Mouse (Mus musculus) MEL (cell line): ENCODE results near the gene Igf2bp3. TPM values are rescaled to one million over a fixed set of nuclear protein-coding genes. Genes with fewer than 3 reads are reported as not detected.

Experiments
- DNase-seq: peaks from one replicate; pipeline ENCODE4 v3.0.0; 2011; ENCODE audit warnings: low read depth, low spot score
- H3K27ac ChIP-seq: 2 replicates; pipeline ENCODE4 v1.5.1; 2012; ENCODE audit warnings: low read depth, mild to moderate bottlenecking, control low read depth, low read length, moderate library complexity; ENCODE audit not compliant: control insufficient read depth
- H3K27me3 ChIP-seq, 2 experiments: fragments of 150-350 bp in 1 of 2; sonication (generic) in 1 of 2; 2 replicates each; pipeline ENCODE4 v1.6.1; 2012; ENCODE audit warnings: low read length in 2 of 2, mild to moderate bottlenecking in 2 of 2, improper control_type of control experiment in 1 of 2, moderate library complexity in 1 of 2; ENCODE audit not compliant: insufficient read depth in 2 of 2, control insufficient read depth in 1 of 2
- H3K36me3 ChIP-seq, 2 experiments: 2 replicates each; pipeline ENCODE4 v1.6.1; 2012 to 2014; ENCODE audit warnings: low read length in 2 of 2, improper control_type of control experiment in 1 of 2, inconsistent platforms in 1 of 2, mild to moderate bottlenecking in 1 of 2; ENCODE audit not compliant: insufficient read depth in 2 of 2, control insufficient read depth in 1 of 2
- H3K4me1 ChIP-seq, 2 experiments: fragments of 150-350 bp in 1 of 2; sonication (generic) in 1 of 2; 2 replicates each; pipeline ENCODE4 v1.6.1; 2012; ENCODE audit warnings: low read length in 2 of 2, improper control_type of control experiment in 1 of 2, mild to moderate bottlenecking in 1 of 2; ENCODE audit not compliant: insufficient read depth in 2 of 2, control insufficient read depth in 1 of 2
- H3K4me3 ChIP-seq, 2 experiments: fragments of 150-350 bp in 1 of 2; sonication (generic) in 1 of 2; 2 replicates each; pipeline ENCODE4 v1.5.1; 2012; ENCODE audit warnings: low read depth in 2 of 2, low read length in 2 of 2, mild to moderate bottlenecking in 2 of 2, moderate library complexity in 2 of 2, control low read depth in 1 of 2, improper control_type of control experiment in 1 of 2; ENCODE audit not compliant: control insufficient read depth in 1 of 2, insufficient read depth in 1 of 2
- H3K79me2 ChIP-seq: 2 replicates; pipeline ENCODE4 v1.6.1; 2012; ENCODE audit warnings: mild to moderate bottlenecking, low read length, moderate library complexity; ENCODE audit not compliant: control insufficient read depth, poor library complexity, insufficient read depth
- H3K9ac ChIP-seq: 2 replicates; pipeline ENCODE4 v1.6.1; 2012; ENCODE audit warnings: low read depth, mild to moderate bottlenecking, control low read depth, low read length, moderate library complexity; ENCODE audit not compliant: control insufficient read depth, poor library complexity, severe bottlenecking
- H3K9me3 ChIP-seq: fragments of 150-350 bp; sonication (generic); replicated peaks from 2 replicates; pipeline ENCODE4 v1.6.1; 2012; ENCODE audit warnings: mild to moderate bottlenecking, low read length, improper control_type of control experiment, moderate library complexity; ENCODE audit not compliant: insufficient read depth
- BHLHE40 ChIP-seq: IDR thresholded peaks from 2 replicates; pipeline ENCODE4 v1.6.1; 2012; ENCODE audit warnings: low read depth, mild to moderate bottlenecking, inconsistent platforms, low read length, improper control_type of control experiment, borderline replicate concordance
- E2F4 ChIP-seq: IDR thresholded peaks from 2 replicates; pipeline ENCODE4 v1.6.1; 2011; ENCODE audit warnings: low read depth, low read length, improper control_type of control experiment, borderline replicate concordance
- ELF1 ChIP-seq: IDR thresholded peaks from 2 replicates; pipeline ENCODE4 v1.6.1; 2014; ENCODE audit warnings: low read depth, mild to moderate bottlenecking, inconsistent platforms, low read length, improper control_type of control experiment, moderate library complexity
- ETS1 ChIP-seq: IDR thresholded peaks from 2 replicates; pipeline ENCODE4 v1.6.1; 2012; ENCODE audit warnings: low read depth, mild to moderate bottlenecking, inconsistent platforms, low read length, improper control_type of control experiment, moderate library complexity
- GABPA ChIP-seq: IDR thresholded peaks from 2 replicates; pipeline ENCODE4 v1.6.1; 2012; ENCODE audit warnings: low read depth, mild to moderate bottlenecking, inconsistent platforms, low read length, improper control_type of control experiment, moderate library complexity
- KAT2A ChIP-seq: conservative IDR thresholded peaks from 2 replicates; pipeline ENCODE4 v1.6.1; 2012; ENCODE audit warnings: low read depth, low read length, improper control_type of control experiment, inconsistent platforms
- MAFK ChIP-seq: IDR thresholded peaks from 2 replicates; pipeline ENCODE4 v1.6.1; 2011; ENCODE audit warnings: low read depth, mild to moderate bottlenecking, low read length, improper control_type of control experiment, borderline replicate concordance
- MAX ChIP-seq: IDR thresholded peaks from 2 replicates; pipeline ENCODE4 v1.6.1; 2011; ENCODE audit warnings: low read length, improper control_type of control experiment
- MAZ ChIP-seq: IDR thresholded peaks from 2 replicates; pipeline ENCODE4 v1.6.1; 2012; ENCODE audit warnings: low read depth, mild to moderate bottlenecking, inconsistent platforms, low read length, improper control_type of control experiment
- MXI1 ChIP-seq: IDR thresholded peaks from 2 replicates; pipeline ENCODE4 v1.6.1; 2011; ENCODE audit warnings: mild to moderate bottlenecking, low read depth, low read length, improper control_type of control experiment
- NELFE ChIP-seq: IDR thresholded peaks from 2 replicates; pipeline ENCODE4 v1.6.1; 2011; ENCODE audit warnings: low read depth, low read length, improper control_type of control experiment
- NRF1 ChIP-seq: IDR thresholded peaks from 2 replicates; pipeline ENCODE4 v1.6.1; 2014; ENCODE audit warnings: low read depth, mild to moderate bottlenecking, inconsistent platforms, low read length, improper control_type of control experiment, moderate library complexity; ENCODE audit not compliant: poor library complexity, insufficient read depth, severe bottlenecking
- POLR2AphosphoS2 ChIP-seq: IDR thresholded peaks from 2 replicates; pipeline ENCODE4 v1.6.1; 2011; ENCODE audit warnings: low read length, improper control_type of control experiment
- RAD21 ChIP-seq: IDR thresholded peaks from 2 replicates; pipeline ENCODE4 v1.6.1; 2011; ENCODE audit warnings: mild to moderate bottlenecking, low read depth, low read length, improper control_type of control experiment
- RCOR1 ChIP-seq: IDR thresholded peaks from 2 replicates; pipeline ENCODE4 v1.6.1; 2012; ENCODE audit warnings: low read depth, mild to moderate bottlenecking, inconsistent platforms, low read length, improper control_type of control experiment
- SIN3A ChIP-seq: IDR thresholded peaks from 2 replicates; pipeline ENCODE4 v1.6.1; 2012; ENCODE audit warnings: low read length, improper control_type of control experiment, inconsistent platforms
- SMC3 ChIP-seq: IDR thresholded peaks from 2 replicates; pipeline ENCODE4 v1.6.1; 2011; ENCODE audit warnings: low read depth, low read length, improper control_type of control experiment
- TBP ChIP-seq: IDR thresholded peaks from 2 replicates; pipeline ENCODE4 v1.8.0; 2011; ENCODE audit warnings: low read depth, low read length, improper control_type of control experiment
- USF1 ChIP-seq: IDR thresholded peaks from 2 replicates; pipeline ENCODE4 v1.6.1; 2014; ENCODE audit warnings: low read depth, mild to moderate bottlenecking, inconsistent platforms, low read length, improper control_type of control experiment, moderate library complexity
- ZC3H11A ChIP-seq: IDR thresholded peaks from 2 replicates; pipeline ENCODE4 v1.6.1; 2012; ENCODE audit warnings: low read depth, mild to moderate bottlenecking, inconsistent platforms, low read length, improper control_type of control experiment
- polyA plus RNA-seq, 2 experiments: library from polyadenylated mRNA; stranded (reverse) in 1 of 2; unstranded in 1 of 2; fragments of >175 nt in 1 of 2; fragments of >200 nt in 1 of 2; gene quantifications; 2 replicates each; pipeline versions ENCODE4 v1.2.1 to v1.2.4; 2012; ENCODE audit warnings: low replicate concordance in 2 of 2, low read depth in 1 of 2; ENCODE audit not compliant: insufficient read length in 2 of 2, insufficient read depth in 1 of 2, missing spikeins in 1 of 2
- total RNA-seq: library from RNA; depleted of rRNA; stranded (reverse); fragments of 300-350 nt; gene quantifications from 2 replicates; pipeline ENCODE4 v1.2.3, GENCODE M21; 2012

Gene Igf2bp3
- total and polyA plus RNA-seq, 3 experiments: 0.12 to 0.29 TPM; not detected in 1

- Histone ChIP-seq H3K36me3 (no peaks in the 10 kb centered on the region), H3K9ac (no peak overlapping the region), H3K27ac (no peak overlapping the region), H3K79me2 (no peaks in the 10 kb centered on the region), H3K4me1 (no peaks in the 10 kb centered on the region), H3K9me3 (no peaks in the 10 kb centered on the region), H3K27me3 (no peaks in the 10 kb centered on the region; a peak in 1 of 4 replicates), H3K4me3 (no peak overlapping the region)
- no peak for DNase-seq
- no peak for TF ChIP-seq RCOR1
- no peak for TF ChIP-seq KAT2A
- no peak for TF ChIP-seq TBP
- no peak for TF ChIP-seq GABPA
- TF ChIP-seq BHLHE40: no peak
- TF ChIP-seq MXI1: no peak
- no peak for TF ChIP-seq ELF1
- no peak for TF ChIP-seq NRF1
- TF ChIP-seq MAFK: no peak
- no peak for TF ChIP-seq MAZ
Observed at GRCm38 (mm10) chr6:49148781-49149180, 66.0 kb downstream of the Igf2bp3 start.

GRCm38 (mm10) chr6:49148368-49148767, 66.4 kb downstream of the Igf2bp3 start:
- H3K36me3 ChIP-seq: no peaks in the 10 kb centered on the region
- TF ChIP-seq SMC3 (no peak), ETS1 (no peak), MAX (no peak), E2F4 (no peak), BHLHE40 (no peak), USF1 (no peak), ZC3H11A (no peak), RAD21 (no peak), NELFE (no peak), POLR2AphosphoS2 (no peak), SIN3A (no peak)
- no peaks in the 10 kb centered on the region for H3K4me1 ChIP-seq

More at GRCm38 (mm10) chr6:49148368-49148767, 66.4 kb downstream of the Igf2bp3 start:
- no peak for DNase-seq
- no peaks in the 10 kb centered on the region; a peak in 1 of 4 replicates for H3K27me3 ChIP-seq
- no peaks in the 10 kb centered on the region for H3K79me2 ChIP-seq
- H3K9me3 ChIP-seq: no peaks in the 10 kb centered on the region
- H3K9ac ChIP-seq: no peak overlapping the region
- H3K27ac ChIP-seq: no peak overlapping the region
- H3K4me3 ChIP-seq: no peak overlapping the region
